Mouse (Mus musculus) lung, postnatal 0 days (tissue): ENCODE data around the gene Cdpf1. TPM values are rescaled to one million over a fixed set of nuclear protein-coding genes. Genes with fewer than 3 reads are reported as not detected.
"Not testable (repeated sequence)": the region's sequence is repeated elsewhere in the genome, so short reads cannot be mapped to it uniquely, and the experiment has no call there.

Experiments used
- ATAC-seq: fragments of 200-750 bp; cut with Nextera tagmentation; 2 replicates; pipeline ENCODE4 v1.8.0; 2017; ENCODE audit warnings: moderate library complexity
- DNase-seq: peaks from one replicate; pipeline ENCODE4 v3.0.0-alpha.2; 2016; ENCODE audit warnings: low spot score
- H3K27ac ChIP-seq: fragments of 300-500 bp; sonication (generic); 2 replicates; pipeline ENCODE4 v1.5.1; 2014; ENCODE audit warnings: antibody characterized with exemption, mild to moderate bottlenecking, low read length, mixed read lengths
- H3K27me3 ChIP-seq: fragments of 300-500 bp; sonication (generic); replicated peaks from 2 replicates; pipeline ENCODE4 v1.6.1; 2014; ENCODE audit warnings: low read length, mixed read lengths; ENCODE audit not compliant: insufficient read depth
- H3K36me3 ChIP-seq: fragments of 300-500 bp; sonication (generic); 2 replicates; pipeline ENCODE4 v1.6.1; 2014; ENCODE audit warnings: low read length, mixed read lengths; ENCODE audit not compliant: insufficient read depth
- H3K4me1 ChIP-seq: fragments of 300-500 bp; sonication (generic); 2 replicates; pipeline ENCODE4 v1.6.1; 2014; ENCODE audit warnings: antibody characterized with exemption, low read depth, low read length, mixed read lengths; ENCODE audit not compliant: insufficient read depth
- H3K4me2 ChIP-seq: fragments of 300-500 bp; sonication (generic); replicated peaks from 2 replicates; pipeline ENCODE4 v1.6.1; 2014; ENCODE audit warnings: low read depth, mild to moderate bottlenecking, low read length, moderate library complexity, mixed read lengths
- H3K4me3 ChIP-seq: fragments of 300-500 bp; sonication (generic); 2 replicates; pipeline ENCODE4 v1.5.1; 2014; ENCODE audit warnings: low read depth, low read length
- H3K9ac ChIP-seq: fragments of 300-500 bp; sonication (generic); replicated peaks from 2 replicates; pipeline ENCODE4 v1.6.1; 2014; ENCODE audit warnings: low read depth, mild to moderate bottlenecking
- H3K9me3 ChIP-seq: fragments of 300-500 bp; sonication (generic); 2 replicates; pipeline ENCODE4 v1.6.1; 2016; ENCODE audit warnings: low read length, mixed read lengths
- CTCF ChIP-seq: IDR thresholded peaks from 2 replicates; pipeline ENCODE4 v1.5.1; 2016; ENCODE audit warnings: antibody characterized with exemption, mild to moderate bottlenecking
- EP300 ChIP-seq: IDR thresholded peaks from 2 replicates; pipeline ENCODE4 v1.6.1; 2016; ENCODE audit warnings: antibody characterized with exemption, mild to moderate bottlenecking, control low read depth
- WGBS: fragments of 180-500 bp; shearing (Covaris S2); extraction: QIAGEN DNeasy Blood & Tissue Kit; methylation state at CpG from one replicate; pipeline ENCODE4 v1.1.7; 2014; 5-methylcytosine and 5-hydroxymethylcytosine counted together
- polyA plus RNA-seq: library from polyadenylated mRNA; unstranded; fragments of >200 nt; fragmentation: Nextera tagmentation; extraction: Ambion mirVana; gene quantifications from 2 replicates; pipeline ENCODE4 v1.2.1, GENCODE M21; 2015

Cdpf1 gene
- polyA plus RNA-seq, 1 experiment from 2014 or later: 48.3 TPM

DNA sequence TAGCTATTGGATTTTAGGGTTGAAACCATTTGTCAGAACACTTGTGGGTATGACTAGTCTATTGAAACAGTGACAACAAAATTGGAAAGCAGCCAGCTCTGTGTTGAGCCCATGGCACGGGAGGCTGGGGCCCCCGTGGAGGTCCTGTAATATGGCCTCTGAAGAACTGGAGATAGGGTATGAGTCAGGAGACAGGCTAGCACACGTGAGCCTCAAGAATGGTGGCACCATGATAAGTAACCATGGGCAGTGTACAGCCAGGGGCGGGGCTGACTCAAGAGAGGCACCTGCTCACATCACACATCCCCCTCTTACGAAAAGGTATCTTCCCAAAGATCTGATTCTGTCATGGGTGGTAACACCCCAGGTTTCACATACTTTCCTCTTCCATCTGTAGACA, 24.8 kb downstream of the Cdpf1 start:
- no peak for DNase-seq
- Histone ChIP-seq H3K27me3 (no peaks in the 10 kb centered on the region), H3K36me3 (no peaks in the 10 kb centered on the region), H3K4me1 (no peaks in the 10 kb centered on the region), H3K27ac (no peak overlapping the region), H3K4me2 (no peak overlapping the region), H3K9ac (no peak overlapping the region), H3K9me3 (no peaks in the 10 kb centered on the region), H3K4me3 (no peak overlapping the region)
- ATAC-seq: no peak
- WGBS: 55% methylated on average over 5 of the region's 5 CpGs
- no peak for TF ChIP-seq CTCF

DNA sequence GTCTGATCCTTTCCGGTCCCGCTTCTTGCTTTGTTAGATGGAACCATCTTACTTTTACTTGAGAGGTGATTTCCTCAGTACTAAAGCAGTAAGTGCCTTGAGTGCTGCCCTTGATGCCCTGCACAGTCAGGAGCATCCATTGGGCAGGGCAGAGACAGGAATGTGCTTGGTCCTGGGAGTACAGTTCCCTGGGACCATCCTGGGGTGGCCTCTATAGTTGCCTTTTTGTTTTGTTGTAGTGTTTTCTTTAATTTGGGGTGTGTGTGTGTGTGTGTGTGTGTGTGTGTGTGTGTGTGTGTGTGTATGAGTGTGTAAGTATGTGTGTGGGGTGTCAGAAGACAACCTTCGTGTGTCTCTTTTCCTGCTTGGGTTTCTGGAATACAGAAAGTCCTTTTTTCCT, 27.2 kb downstream of the Cdpf1 start:
- no peak overlapping the region for H3K4me2 ChIP-seq

DNA sequence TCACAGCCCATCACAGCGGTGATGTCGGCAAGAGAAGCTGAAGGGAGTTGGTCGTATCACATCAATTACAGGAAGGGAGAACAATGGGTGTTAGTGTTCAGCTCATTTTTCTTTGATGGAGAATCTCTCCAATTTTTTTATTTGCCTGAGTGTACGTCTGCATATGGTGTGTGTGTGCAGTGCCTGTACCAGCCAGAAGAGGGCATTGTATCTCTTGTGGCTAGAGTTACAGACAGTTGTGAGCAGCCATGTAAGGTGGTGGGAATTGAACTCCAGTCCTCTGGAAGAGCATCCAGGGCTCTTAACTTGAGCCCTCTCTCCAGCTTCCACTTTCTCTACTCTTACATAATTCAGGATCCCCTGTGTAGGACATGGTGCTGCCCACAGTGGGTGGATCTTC, 28.4 kb downstream of the Cdpf1 start:
- whole genome bisulfite sequencing: 59% methylated on average over 4 of the region's 4 CpGs
- Histone ChIP-seq H3K9ac (no peak overlapping the region), H3K4me3 (no peak overlapping the region), H3K36me3 (no peaks in the 10 kb centered on the region), H3K27me3 (no peaks in the 10 kb centered on the region), H3K4me1 (no peaks in the 10 kb centered on the region), H3K4me2 (no peak overlapping the region), H3K27ac (no peak overlapping the region), H3K9me3 (no peaks in the 10 kb centered on the region)
- peak; percentile 46 for TF ChIP-seq CTCF
- TF ChIP-seq EP300: no peak
- ATAC-seq (no peak), DNase-seq (peak; percentile 15)

More for the DNA sequence above, 27.2 kb downstream of the Cdpf1 start:
- no peaks in the 10 kb centered on the region for H3K4me1 ChIP-seq
- no peaks in the 10 kb centered on the region for H3K27me3 ChIP-seq
- DNase-seq (no peak), ATAC-seq (no peak)
- 87% methylated on average over 3 of the region's 3 CpGs for WGBS
- no peaks in the 10 kb centered on the region for H3K9me3 ChIP-seq
- H3K4me3 ChIP-seq: no peak overlapping the region
- H3K27ac ChIP-seq: no peak overlapping the region
- no peak for TF ChIP-seq EP300
- no peak for TF ChIP-seq CTCF
- H3K9ac ChIP-seq: no peak overlapping the region
- no peaks in the 10 kb centered on the region for H3K36me3 ChIP-seq

DNA sequence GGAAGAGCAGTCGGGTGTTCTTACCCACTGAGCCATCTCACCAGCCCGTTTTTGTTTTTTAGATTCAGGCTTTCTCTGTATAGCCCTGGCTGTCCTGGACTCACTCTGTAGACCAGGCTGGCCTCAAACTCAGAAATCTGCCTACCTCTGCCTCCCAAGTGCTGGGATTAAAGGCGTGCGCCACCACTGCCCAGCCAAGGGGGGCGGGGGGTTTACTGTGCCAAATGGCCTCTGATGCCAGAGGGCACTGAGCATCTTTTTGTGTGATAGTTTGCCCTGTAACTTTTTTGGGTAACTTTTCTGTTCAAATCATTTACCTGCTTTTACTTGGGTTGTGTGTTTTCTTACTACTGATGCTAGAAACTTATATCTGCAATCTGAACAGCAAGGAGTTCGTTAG, 32.6 kb downstream of the Cdpf1 start:
- H3K4me1 ChIP-seq, H3K27ac ChIP-seq, H3K4me3 ChIP-seq, H3K36me3 ChIP-seq, DNase-seq, ATAC-seq, H3K9ac ChIP-seq, H3K9me3 ChIP-seq, H3K4me2 ChIP-seq, H3K27me3 ChIP-seq: not testable (repeated sequence)
- 84% methylated on average over 6 of the region's 6 CpGs for WGBS

DNA sequence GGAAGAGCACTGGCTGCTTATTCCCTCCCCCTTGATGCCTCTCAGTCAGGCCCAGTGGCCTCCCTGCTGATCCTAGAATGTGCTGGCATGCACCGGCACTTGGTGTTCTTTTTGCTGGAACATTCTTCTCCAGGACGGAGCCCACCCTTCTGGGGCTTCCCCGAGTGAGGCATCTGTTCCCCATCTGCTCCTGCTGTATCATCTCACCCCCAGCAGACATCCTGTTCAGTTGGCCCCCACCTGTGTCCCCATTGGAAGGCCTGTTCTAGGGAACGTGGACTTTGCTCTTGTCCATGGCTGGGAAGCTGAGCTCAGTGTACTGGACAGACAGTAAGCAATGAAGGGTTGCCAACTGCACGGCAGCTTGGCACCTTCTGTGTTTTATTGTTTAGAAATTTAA, 34.7 kb downstream of the Cdpf1 start:
- ATAC-seq (no peak), DNase-seq (no peak)
- Histone ChIP-seq H3K4me3 (no peak overlapping the region), H3K36me3 (no peaks in the 10 kb centered on the region), H3K27ac (no peak overlapping the region), H3K4me2 (no peak overlapping the region), H3K9me3 (no peaks in the 10 kb centered on the region), H3K27me3 (no peaks in the 10 kb centered on the region), H3K9ac (no peak overlapping the region), H3K4me1 (no peaks in the 10 kb centered on the region)
- WGBS: 69% methylated on average over 5 of the region's 5 CpGs
- TF ChIP-seq EP300 (no peak), CTCF (no peak)

DNA sequence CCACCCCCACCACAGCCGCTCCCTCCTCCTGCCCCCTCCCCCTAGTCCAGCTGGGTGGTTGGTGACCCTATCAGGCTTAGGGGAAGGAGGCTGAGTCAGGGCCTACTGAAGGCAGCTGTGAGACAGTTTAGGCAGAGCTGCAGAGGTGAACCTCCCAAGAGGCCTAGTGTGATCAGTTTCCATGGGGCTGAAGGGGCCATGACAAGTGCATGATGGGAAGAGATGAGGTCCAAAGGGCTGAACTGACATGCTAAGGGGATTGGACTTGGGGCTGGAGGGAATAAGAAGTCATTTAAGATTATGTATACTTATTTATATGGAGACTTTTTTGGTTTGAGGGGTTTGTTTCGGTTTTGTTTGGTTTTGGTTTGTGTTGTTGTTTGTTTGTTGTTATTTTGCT, 35.3 kb downstream of the Cdpf1 start:
- no peak overlapping the region for H3K27ac ChIP-seq
- DNase-seq: no peak
- no peak overlapping the region for H3K4me2 ChIP-seq
- no peaks in the 10 kb centered on the region for H3K9me3 ChIP-seq
- ATAC-seq: no peak
- no peak overlapping the region for H3K9ac ChIP-seq
- no peak overlapping the region for H3K4me3 ChIP-seq
- H3K36me3 ChIP-seq: no peaks in the 10 kb centered on the region
- H3K4me1 ChIP-seq: no peaks in the 10 kb centered on the region
- no peaks in the 10 kb centered on the region for H3K27me3 ChIP-seq
- 80% methylated on average over 1 of the region's 2 CpGs for WGBS
- no peak for TF ChIP-seq CTCF
- no peak for TF ChIP-seq EP300

DNA sequence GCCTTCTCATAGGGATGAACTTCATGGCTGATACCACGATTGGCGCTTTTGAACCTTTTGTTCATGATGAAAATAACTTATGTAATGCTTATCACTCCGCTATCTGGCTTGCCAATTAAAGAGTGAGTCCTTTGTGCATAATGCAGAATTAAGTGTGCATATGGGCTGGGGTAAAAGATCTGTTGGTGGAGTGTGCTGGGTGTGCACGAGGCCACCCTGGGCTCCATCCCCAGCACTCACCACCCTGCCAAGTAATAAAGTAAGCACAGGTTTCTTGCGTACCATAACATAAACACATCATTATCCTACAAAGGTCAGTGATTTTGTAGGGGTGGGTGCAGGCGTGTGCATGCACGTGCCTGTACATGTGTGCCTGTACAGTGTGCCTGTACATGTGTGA, 36.5 kb downstream of the Cdpf1 start:
- ATAC-seq (no peak), DNase-seq (no peak)
- no peak overlapping the region for H3K9ac ChIP-seq
- no peaks in the 10 kb centered on the region for H3K9me3 ChIP-seq
- H3K36me3 ChIP-seq: no peaks in the 10 kb centered on the region
- TF ChIP-seq EP300 (no peak), CTCF (no peak)
- 77% methylated on average over 7 of the region's 7 CpGs for WGBS
- H3K27ac ChIP-seq: no peak overlapping the region
- H3K4me2 ChIP-seq: no peak overlapping the region
- H3K4me1 ChIP-seq: no peaks in the 10 kb centered on the region
- H3K4me3 ChIP-seq: no peak overlapping the region
- no peaks in the 10 kb centered on the region for H3K27me3 ChIP-seq
